ENCODE assay signal across 8 mouse cellular contexts in genomic region chr9:119403236-119403641, GRCm38 (mm10). TPM values are rescaled to one million over a fixed set of nuclear protein-coding genes. Genes with fewer than 3 reads are reported as not detected.
DNase-seq lines count a peak whose midpoint lies in the region; ATAC-seq and TF ChIP-seq lines count a peak whose summit lies in the region.

No protein-coding gene starts in this region.

- peak overlapping the region; percentile 93 for H3K4me3 ChIP-seq in E14TG2a.4 (replicated peaks; ENCODE audit: low read length)
- peak overlapping the region; percentile 89 for H3K4me3 ChIP-seq in embryonic facial prominence, embryonic 12.5 days
- peak overlapping the region; percentile 83 for H3K4me3 ChIP-seq in heart, postnatal 0 days (ENCODE audit: low read depth, low read length)

- H3K27me3 ChIP-seq in E14TG2a.4 (ENCODE audit: insufficient read depth, low read length) = peaks cover 9% of the 10 kb centered on the region
- H3K27me3 ChIP-seq in embryonic facial prominence, embryonic 12.5 days = no peaks in the 10 kb centered on the region
- no peaks in the 10 kb centered on the region for H3K27me3 ChIP-seq in heart, postnatal 0 days (ENCODE audit: control insufficient read depth, insufficient read depth, low read length)

- peaks cover 63% of the 10 kb centered on the region for H3K4me1 ChIP-seq in E14TG2a.4 (replicated peaks; ENCODE audit: low read depth, low read length)
- peaks cover 29% of the 10 kb centered on the region for H3K4me1 ChIP-seq in embryonic facial prominence, embryonic 12.5 days
- H3K4me1 ChIP-seq in heart, postnatal 0 days (ENCODE audit: control insufficient read depth, insufficient read depth) = peaks cover 13% of the 10 kb centered on the region; the same call in 1 of the 2 replicates

- H3K9me3 ChIP-seq in E14TG2a.4 (ENCODE audit: low read length) = no peaks in the 10 kb centered on the region
- H3K9me3 ChIP-seq in embryonic facial prominence, embryonic 12.5 days = no peaks in the 10 kb centered on the region
- no peaks in the 10 kb centered on the region for H3K9me3 ChIP-seq in heart, postnatal 0 days (replicated peaks; ENCODE audit: control insufficient read depth, low read length)

- peak overlapping the region; percentile 98 for H3K9ac ChIP-seq in embryonic facial prominence, embryonic 12.5 days
- peak overlapping the region; percentile 91 for H3K9ac ChIP-seq in heart, postnatal 0 days (replicated peaks; ENCODE audit: low read depth, low read length)

- DNase-seq in ZHBTc4 (ENCODE audit: low read depth, low spot score) = peak; percentile 66
- peak; percentile 32 for DNase-seq in heart, postnatal 0 days (ENCODE audit: low spot score)
- peak; percentile 25 for DNase-seq in layer of hippocampus, adult 9-11 months
- DNase-seq in lung, postnatal 25 days (ENCODE audit: low spot score) = peak; percentile 16
- peak; percentile 42 for DNase-seq in right cerebral cortex, postnatal 25 days
- no peak for DNase-seq in spleen, postnatal 14 days (ENCODE audit: low spot score in 2 of 2)

- H3K4me2 ChIP-seq in embryonic facial prominence, embryonic 12.5 days (replicated peaks) = peak overlapping the region; percentile 85
- H3K4me2 ChIP-seq in heart, postnatal 0 days (ENCODE audit: low read depth, low read length) = peak overlapping the region; percentile 97

- peak overlapping the region; percentile 99 for H3K27ac ChIP-seq in embryonic facial prominence, embryonic 12.5 days
- no peak overlapping the region for H3K27ac ChIP-seq in heart, postnatal 0 days (ENCODE audit: low read depth)

- no peak for TF ChIP-seq EP300 in heart, postnatal 0 days (IDR thresholded peaks at IDR 0.05; ENCODE audit: low read depth)

- peak; percentile 39; the same call in 1 of the 2 replicates for ATAC-seq in embryonic facial prominence, embryonic 12.5 days (ENCODE audit: insufficient number of reproducible peaks, insufficient read depth, low FRiP score, low TSS enrichment)
- no peak for ATAC-seq in heart, postnatal 0 days (ENCODE audit: insufficient read depth, low read depth)

- under 1% methylated on average over 26 of the region's 26 CpGs for WGBS in embryonic facial prominence, embryonic 12.5 days
- WGBS in heart, postnatal 0 days = under 1% methylated on average over 26 of the region's 26 CpGs

- no peak for TF ChIP-seq CTCF in E14TG2a.4 (conservative IDR thresholded peaks at IDR 0.05; ENCODE audit: low read length)
- no peak for TF ChIP-seq CTCF in heart, postnatal 0 days (IDR thresholded peaks at IDR 0.05; ENCODE audit: low read depth)

- peaks cover 32% of the 10 kb centered on the region for H3K36me3 ChIP-seq in E14TG2a.4 (ENCODE audit: insufficient read depth, low read length)
- no peaks in the 10 kb centered on the region for H3K36me3 ChIP-seq in embryonic facial prominence, embryonic 12.5 days
- H3K36me3 ChIP-seq in heart, postnatal 0 days (replicated peaks; ENCODE audit: control insufficient read depth, insufficient read depth, low read length) = no peaks in the 10 kb centered on the region

RNA-seq across cellular contexts. Expression of gene Acvr2b, which starts 1.3 kb away (rescaled TPM):
- 44.5 and 52.2 TPM in 2 replicates for polyA plus RNA-seq in embryonic facial prominence, embryonic 12.5 days (2016; fragmentation: Nextera tagmentation; extraction: Ambion mirVana)
- total RNA-seq in heart, postnatal 0 days (2014; rRNA removed; ENCODE audit: low replicate concordance) = 4.3 and 6.6 TPM in 2 replicates
- 6.6 and 6.8 TPM in 2 replicates for polyA plus RNA-seq in heart, postnatal 0 days (2015; fragmentation: Nextera tagmentation; extraction: Ambion mirVana)

RNA-seq across cellular contexts. Expression of gene Slc22a14, which starts 37.9 kb away (rescaled TPM):
- not detected in 2 replicates for polyA plus RNA-seq in embryonic facial prominence, embryonic 12.5 days (2016; fragmentation: Nextera tagmentation; extraction: Ambion mirVana)
- 0.19 TPM in 1 of 2 replicates, not detected in the other for total RNA-seq in heart, postnatal 0 days (2014; rRNA removed; ENCODE audit: low replicate concordance)
- 0.08 and 0.11 TPM in 2 replicates for polyA plus RNA-seq in heart, postnatal 0 days (2015; fragmentation: Nextera tagmentation; extraction: Ambion mirVana)

RNA-seq across cellular contexts. Expression of gene Exog, which starts 41.5 kb away (rescaled TPM):
- 45.6 and 48.3 TPM in 2 replicates for polyA plus RNA-seq in embryonic facial prominence, embryonic 12.5 days (2016; fragmentation: Nextera tagmentation; extraction: Ambion mirVana)
- total RNA-seq in heart, postnatal 0 days (2014; rRNA removed; ENCODE audit: low replicate concordance) = 1.4 and 3.0 TPM in 2 replicates
- 4.2 and 4.8 TPM in 2 replicates for polyA plus RNA-seq in heart, postnatal 0 days (2015; fragmentation: Nextera tagmentation; extraction: Ambion mirVana)

RNA-seq across cellular contexts. Expression of gene Xylb, which starts 46.1 kb away (rescaled TPM):
- 6.6 and 6.7 TPM in 2 replicates for polyA plus RNA-seq in embryonic facial prominence, embryonic 12.5 days (2016; fragmentation: Nextera tagmentation; extraction: Ambion mirVana)
- 0.04 and 0.12 TPM in 2 replicates for total RNA-seq in heart, postnatal 0 days (2014; rRNA removed; ENCODE audit: low replicate concordance)
- 0.26 and 0.46 TPM in 2 replicates for polyA plus RNA-seq in heart, postnatal 0 days (2015; fragmentation: Nextera tagmentation; extraction: Ambion mirVana)

Comparison
In these comparisons a context has a peak if more than half of its experiments do, and no peak if none do; other contexts are left out.
1. DNase-seq: peak in ZHBTc4 (single experiment), heart, postnatal 0 days (single experiment), layer of hippocampus, adult 9-11 months (single experiment), lung, postnatal 25 days (single experiment) and right cerebral cortex, postnatal 25 days (single experiment); none in spleen, postnatal 14 days (0 of 2).
2. Peak in every context shown above with its lines, with median percentiles within 50 percentile points of each other: H3K4me3 ChIP-seq.